Mouse (Mus musculus) gastrocnemius, postnatal 25 days (tissue): ENCODE measurements around the gene Olfr539. TPM values are rescaled to one million over a fixed set of nuclear protein-coding genes. Genes with fewer than 3 reads are reported as not detected.
"Not testable (repeated sequence)": the region's sequence is repeated elsewhere in the genome, so short reads cannot be mapped to it uniquely, and the experiment has no call there.

Experiments
- DNase-seq: peaks from one replicate; pipeline ENCODE4 v3.0.0; 2022
- long read RNA-seq, 2 experiments: library from polyadenylated mRNA; stranded (forward); transcript quantifications; one replicate each; pipeline ENCODE4 v2.0.0; 2021
- total RNA-seq, 2 experiments: library from RNA; stranded (reverse); gene quantifications; 1 replicate in 1 of 2; 2 replicates in 1 of 2; pipeline ENCODE4 v1.2.3; 2021

Gene Olfr539
- total RNA-seq: not detected
- long read RNA-seq, experiment 1: 0 reads
- long read RNA-seq, experiment 2: 0 reads

- DNase-seq: no peak
Measured at GRCm38 (mm10) chr7:140659630-140660029, at the start of gene Olfr539. TSS of gene Olfr539 (plus strand) at chr7:140659930.

DNA sequence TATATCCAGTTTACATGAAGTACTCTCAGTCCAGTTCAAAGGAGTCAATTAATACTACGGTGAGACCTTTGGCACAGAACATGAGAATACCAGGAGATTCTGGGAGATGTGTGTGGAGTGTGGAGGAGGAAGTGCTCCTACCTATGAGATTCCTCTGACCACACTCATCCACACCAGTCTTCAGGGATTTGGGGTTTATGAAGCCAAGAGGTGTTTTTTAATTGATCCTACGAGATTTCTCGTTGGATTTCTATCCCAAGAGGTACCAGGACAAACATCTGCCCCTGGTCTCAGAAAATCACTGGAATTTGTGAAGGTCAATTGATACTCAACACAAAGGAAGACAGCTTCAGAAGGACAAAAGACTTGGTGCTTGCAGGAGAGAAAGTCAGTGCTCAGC lies 31.1 kb upstream of the Olfr539 start, which contains the start of gene Olfr61:
Olfr61 (plus strand) TSS at position 301 of the 400 bp plus-strand sequence.
- DNase-seq: not testable (repeated sequence)

DNA sequence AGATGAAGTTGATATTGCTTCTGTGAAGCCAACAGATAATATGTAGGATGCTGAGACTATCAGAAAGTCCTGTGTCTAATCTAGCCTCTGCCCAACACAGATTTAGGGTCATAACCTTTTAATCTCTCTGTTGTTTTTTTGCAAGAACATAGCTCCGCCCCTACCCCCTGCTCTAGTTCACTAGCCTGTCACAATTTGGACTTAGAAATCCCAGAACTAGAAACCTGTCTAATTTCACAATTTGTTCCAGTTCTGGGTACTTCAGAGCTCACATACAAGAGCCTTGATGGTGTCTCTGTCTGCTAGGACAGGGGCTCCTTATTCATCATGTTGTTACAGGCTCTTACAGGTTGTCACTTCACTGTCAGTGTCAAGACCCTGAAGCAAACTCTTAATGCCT lies 29.2 kb upstream of the Olfr539 start:
- no peak for DNase-seq

GRCm38 (mm10) chr7:140646152-140646551 lies 13.6 kb upstream of the Olfr539 start, which contains the start of gene Olfr53:
TSS of gene Olfr53 (plus strand) at chr7:140646452.
- DNase-seq: no peak

GRCm38 (mm10) chr7:140670693-140671092 lies 11.0 kb downstream of the Olfr539 start:
- DNase-seq: not testable (repeated sequence)

DNA sequence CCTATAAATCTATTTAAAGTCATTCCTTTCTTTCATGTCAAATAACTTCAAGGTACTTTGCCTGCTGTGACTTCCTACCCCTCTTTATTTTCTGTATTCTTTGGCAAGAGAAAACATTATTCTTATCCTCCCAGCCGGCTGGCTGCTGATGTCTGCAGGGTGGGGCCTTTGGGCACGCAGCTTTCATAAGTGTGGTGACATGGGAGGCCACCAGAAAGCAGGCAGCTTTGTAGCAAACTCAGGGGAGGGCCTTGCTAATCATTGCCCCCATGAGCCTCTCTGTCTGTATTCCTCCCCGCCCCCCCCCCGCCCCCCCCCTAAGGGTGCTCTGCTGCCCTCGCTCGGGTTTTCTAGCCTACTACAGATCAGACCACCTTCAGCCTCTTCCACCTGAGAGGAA lies 16.1 kb downstream of the Olfr539 start:
- no peak for DNase-seq

- not testable (repeated sequence) for DNase-seq
Measured at GRCm38 (mm10) chr7:140679591-140679990, 19.9 kb downstream of the Olfr539 start.

- DNase-seq: no peak
Measured at GRCm38 (mm10) chr7:140681651-140682050, 21.9 kb downstream of the Olfr539 start, which contains the start of gene Olfr45. TSS of gene Olfr45 (plus strand) at chr7:140681951.

DNA sequence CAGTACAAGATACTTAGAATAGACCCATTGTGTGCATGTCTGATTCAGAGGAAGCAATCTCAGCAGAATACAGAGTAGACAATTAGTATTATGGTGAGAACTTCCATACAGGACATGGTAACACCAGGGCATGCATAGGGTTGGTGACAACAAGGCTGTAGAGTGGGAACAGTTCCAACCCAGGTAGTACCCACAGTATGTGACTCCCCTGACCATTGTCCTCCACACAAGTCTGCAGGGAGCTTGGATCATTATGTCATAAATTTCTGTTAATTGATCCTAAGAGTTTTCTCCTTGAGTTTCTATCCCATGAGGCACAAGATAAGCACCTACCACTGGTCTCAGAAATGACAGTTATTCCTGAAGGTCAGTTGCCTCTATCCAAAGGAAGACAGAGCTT lies 37.2 kb downstream of the Olfr539 start, which contains the start of gene Olfr541:
Olfr541 (plus strand) TSS at position 301 of the 400 bp plus-strand sequence.
- DNase-seq: no peak

DNA sequence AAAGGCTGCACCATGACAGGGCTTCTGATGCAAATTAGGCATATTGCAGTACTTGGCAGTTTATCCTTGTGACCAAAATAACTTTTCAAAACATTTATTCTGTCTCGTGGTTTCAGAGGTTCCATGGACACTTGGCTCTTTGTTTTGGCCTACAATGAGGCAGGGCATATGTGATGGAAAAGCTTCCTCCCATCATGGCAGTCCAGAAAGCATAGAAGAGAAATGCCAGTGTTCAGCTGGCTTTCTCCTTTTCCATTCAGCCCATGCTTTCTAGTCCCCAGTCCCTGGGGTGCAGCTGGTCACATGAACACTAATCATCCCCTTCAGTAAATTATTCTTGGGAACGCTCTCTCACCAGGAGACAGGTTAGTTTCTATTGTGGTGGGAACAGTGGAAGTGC lies 46.6 kb downstream of the Olfr539 start:
- DNase-seq: no peak

GRCm38 (mm10) chr7:140707536-140708284 lies 48.0 kb downstream of the Olfr539 start:
- DNase-seq: no peak

- DNase-seq: no peak
Measured at GRCm38 (mm10) chr7:140717155-140718055, 57.7 kb downstream of the Olfr539 start.

- DNase-seq: no peak
Measured at GRCm38 (mm10) chr7:140721095-140721494, 61.4 kb downstream of the Olfr539 start.

- no peak for DNase-seq
Measured at GRCm38 (mm10) chr7:140725558-140725957, 65.8 kb downstream of the Olfr539 start.

Other genes with a start within 250 kb of the Olfr539 start
- not detected for gene Olfr532, start 238.3 kb upstream of the Olfr539 start, total RNA-seq
- not detected for gene Olfr533, start 196.6 kb upstream of the Olfr539 start, total RNA-seq
- not detected for gene Olfr535, start 175.7 kb upstream of the Olfr539 start, total RNA-seq
- not detected for gene Olfr536, start 152.5 kb upstream of the Olfr539 start, total RNA-seq
- not detected for gene Olfr538, start 92.0 kb upstream of the Olfr539 start, total RNA-seq
- gene Olfr46, start 58.7 kb upstream of the Olfr539 start, total RNA-seq: not detected
- not detected for gene Olfr61, start 31.0 kb upstream of the Olfr539 start, total RNA-seq
- not detected for gene Olfr53, start 13.5 kb upstream of the Olfr539 start, total RNA-seq
- gene Olfr45, start 22.0 kb downstream of the Olfr539 start, total RNA-seq: not detected
- gene Olfr541, start 37.3 kb downstream of the Olfr539 start, total RNA-seq: not detected
- gene Cyp2e1, start 103.8 kb downstream of the Olfr539 start, total RNA-seq: 10 to 100 TPM in 1 of 2 experiments, under 1 TPM in 1; 0.92 to 35.9 TPM
- gene Syce1, start 127.9 kb downstream of the Olfr539 start, total RNA-seq: not detected
- gene Zfp941, start 162.2 kb downstream of the Olfr539 start, total RNA-seq: not detected
- gene Urah, start 175.1 kb downstream of the Olfr539 start, total RNA-seq: not detected
- not detected for gene Scgb1c1, start 185.6 kb downstream of the Olfr539 start, total RNA-seq
- gene Odf3, start 187.9 kb downstream of the Olfr539 start, total RNA-seq: not detected
- not detected for gene Gm45785, start 196.4 kb downstream of the Olfr539 start, total RNA-seq
- gene Ric8a, start 197.0 kb downstream of the Olfr539 start, total RNA-seq: 10 to 100 TPM; 13.5 to 14.0 TPM
- 10 to 100 TPM in 1 of 2 experiments, 1 to 10 TPM in 1; 7.7 to 10.6 TPM for gene Bet1l, start 197.6 kb downstream of the Olfr539 start, total RNA-seq
- 10 to 100 TPM; 79.5 to 88.7 TPM for gene Psmd13, start 222.0 kb downstream of the Olfr539 start, total RNA-seq
- 10 to 100 TPM; 25.4 to 26.6 TPM for gene Sirt3, start 222.4 kb downstream of the Olfr539 start, total RNA-seq
- 1,000 to 10,000 TPM; 1,696 to 1,975 TPM for gene Cox8b, start 240.5 kb downstream of the Olfr539 start, total RNA-seq